Mouse (Mus musculus): ENCODE measurements around the gene Inhbc.

Inhbc gene

GRCm38 (mm10) chr10:127326828-127327227, 43.4 kb downstream of the Inhbc start:
- WGBS = 11% methylated on average over 29 of the region's 29 CpGs

GRCm38 (mm10) chr10:127326017-127326801, 44.0 kb downstream of the Inhbc start:
- WGBS = 5% methylated on average over 54 of the region's 54 CpGs

DNA sequence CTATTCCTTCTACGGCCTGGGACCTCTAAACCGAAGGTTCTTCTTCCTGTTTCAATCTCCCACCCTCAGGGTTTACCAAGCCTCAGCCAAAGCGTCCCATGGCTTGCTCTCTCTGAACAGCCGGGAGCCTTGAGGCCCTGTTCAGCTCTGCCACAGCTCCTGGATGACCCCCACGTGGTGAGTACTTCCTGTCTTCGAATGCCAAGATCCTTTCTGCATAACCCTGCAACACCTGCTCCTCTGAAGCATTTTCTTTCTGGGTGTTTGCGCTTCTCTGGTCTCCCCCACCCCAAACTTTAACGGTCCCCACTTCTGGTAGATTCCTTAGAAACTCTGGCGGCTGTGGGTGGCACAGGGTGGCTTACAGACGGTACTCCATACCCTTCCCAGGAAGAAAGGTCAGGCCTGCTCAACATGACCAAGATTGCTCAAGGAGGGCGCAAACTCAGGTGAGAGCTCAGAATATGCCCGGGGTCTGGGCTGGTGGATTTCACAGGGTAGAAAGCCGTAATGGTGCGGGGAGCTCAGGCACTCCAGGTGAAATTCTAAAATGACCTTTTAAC, 44.7 kb downstream of the Inhbc start:
- 57% methylated on average over 14 of the region's 14 CpGs for WGBS

DNA sequence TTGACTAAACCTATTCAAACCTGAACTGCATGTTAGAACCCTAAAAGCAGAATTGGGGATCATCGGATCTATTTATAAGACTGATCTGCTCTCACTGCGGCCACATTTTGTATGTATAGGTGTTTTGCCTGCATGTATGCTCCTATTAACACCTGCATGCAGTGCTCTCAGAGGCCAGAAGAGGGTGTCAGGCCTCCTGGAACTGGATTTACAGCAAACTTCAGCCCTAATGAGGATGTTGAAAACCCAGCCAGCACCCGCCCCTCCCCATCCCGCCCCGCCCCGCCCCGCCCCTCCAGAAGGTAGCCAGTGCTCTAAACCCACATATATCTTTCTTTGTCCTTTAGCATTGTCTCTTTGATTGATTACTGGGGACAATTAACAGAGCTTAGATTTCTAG, 45.7 kb downstream of the Inhbc start:
- 7% methylated on average over 7 of the region's 7 CpGs for WGBS

GRCm38 (mm10) chr10:127323131-127323855, 46.9 kb downstream of the Inhbc start:
- 81% methylated on average over 17 of the region's 17 CpGs for WGBS

- WGBS = 93% methylated on average over 4 of the region's 4 CpGs
Observed at GRCm38 (mm10) chr10:127322669-127323068, 47.6 kb downstream of the Inhbc start.

GRCm38 (mm10) chr10:127322178-127322577, 48.1 kb downstream of the Inhbc start:
- WGBS = 85% methylated on average over 13 of the region's 13 CpGs

DNA sequence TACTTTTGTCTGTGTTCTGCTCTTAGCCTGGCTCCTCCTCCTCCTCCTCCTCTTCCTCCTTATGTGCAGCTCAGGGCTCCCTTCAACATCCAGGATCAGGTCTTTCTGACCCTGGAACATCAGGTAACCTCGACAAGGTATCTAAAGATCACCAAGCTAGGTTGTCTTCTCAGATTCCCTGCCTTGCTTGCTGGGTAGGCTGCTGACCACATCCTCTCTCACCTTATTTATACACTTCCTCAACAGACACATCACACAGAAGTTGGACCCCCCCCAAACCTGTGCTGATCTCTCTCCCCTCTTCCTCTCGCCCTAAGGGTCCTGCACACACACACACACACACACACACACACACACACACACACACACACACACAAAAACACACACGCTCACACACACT, 48.6 kb downstream of the Inhbc start, which contains the start of gene Arhgap9:
Arhgap9 (plus strand) TSS at position 344 of the 400 bp plus-strand sequence.
- 79% methylated on average over 3 of the region's 3 CpGs for WGBS

- WGBS = 76% methylated on average over 7 of the region's 7 CpGs
Observed at GRCm38 (mm10) chr10:127319969-127320368, 50.3 kb downstream of the Inhbc start.

DNA sequence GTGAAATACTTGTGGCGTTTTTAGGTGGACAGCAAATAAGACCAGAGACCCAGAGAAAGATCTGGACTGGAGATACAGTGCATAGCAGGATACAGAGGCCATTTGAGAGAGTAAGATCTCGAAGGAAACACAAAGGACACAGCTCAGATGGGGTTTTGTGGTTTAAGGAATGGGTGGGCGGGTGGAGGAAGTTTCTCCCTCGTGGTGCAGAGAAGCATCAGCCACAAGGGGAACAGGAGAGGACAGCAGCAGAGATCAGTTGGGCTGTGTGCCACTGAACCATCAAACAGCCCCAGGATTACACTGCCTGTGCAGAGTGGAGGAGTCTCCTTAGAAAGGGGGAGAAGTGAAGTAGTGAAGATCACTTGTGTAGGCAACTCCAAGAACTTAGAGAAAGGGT, 52.2 kb downstream of the Inhbc start:
- WGBS = 42% methylated on average over 4 of the region's 4 CpGs

DNA sequence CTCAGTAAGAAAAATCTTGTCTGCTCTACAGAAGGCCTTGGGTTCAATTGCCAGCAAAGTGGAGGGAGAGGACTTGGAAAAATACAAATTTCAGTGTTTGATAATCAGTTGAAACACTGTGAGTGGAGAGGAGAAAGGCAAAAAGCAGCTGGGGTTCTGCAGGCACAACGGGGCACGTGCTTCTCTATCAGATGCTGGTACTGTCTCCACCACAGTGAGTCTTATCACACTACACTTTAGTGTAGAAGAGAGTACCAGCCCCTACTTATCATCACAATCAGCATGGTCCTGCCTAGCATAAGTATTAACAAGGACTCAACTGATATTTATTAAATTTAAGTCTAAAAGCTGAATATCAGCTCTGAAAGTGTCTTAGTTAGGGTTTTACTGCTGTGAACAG, 53.0 kb downstream of the Inhbc start:
- 89% methylated on average over 2 of the region's 2 CpGs for WGBS

DNA sequence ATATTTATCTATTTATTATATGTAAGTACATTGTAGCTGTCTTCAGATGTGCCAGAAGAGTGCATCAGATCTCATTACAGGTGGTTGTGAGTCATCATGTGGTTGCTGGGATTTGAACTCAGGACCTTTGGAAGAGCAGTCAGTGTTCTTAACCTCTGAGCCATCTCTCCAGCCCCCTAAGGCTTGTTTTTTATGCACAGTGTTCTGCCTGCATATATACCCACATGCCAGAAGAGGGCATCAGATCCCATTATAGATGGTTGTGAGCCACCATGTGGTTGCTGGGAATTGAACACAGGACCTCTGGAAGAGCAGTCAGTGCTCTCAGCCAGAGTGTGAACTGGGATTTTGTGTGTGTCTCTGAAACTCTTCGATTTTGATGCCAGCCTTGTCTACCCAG, 55.3 kb downstream of the Inhbc start:
- 85% methylated on average over 1 of the region's 1 CpGs for WGBS

- WGBS = 94% methylated on average over 5 of the region's 5 CpGs
Observed at GRCm38 (mm10) chr10:127313516-127313915, 56.7 kb downstream of the Inhbc start.

GRCm38 (mm10) chr10:127312858-127313257, 57.4 kb downstream of the Inhbc start:
- WGBS = 79% methylated on average over 4 of the region's 4 CpGs

- under 1% methylated on average over 4 of the region's 4 CpGs for whole genome bisulfite sequencing
Observed at GRCm38 (mm10) chr10:127312356-127312676, 57.9 kb downstream of the Inhbc start.

DNA sequence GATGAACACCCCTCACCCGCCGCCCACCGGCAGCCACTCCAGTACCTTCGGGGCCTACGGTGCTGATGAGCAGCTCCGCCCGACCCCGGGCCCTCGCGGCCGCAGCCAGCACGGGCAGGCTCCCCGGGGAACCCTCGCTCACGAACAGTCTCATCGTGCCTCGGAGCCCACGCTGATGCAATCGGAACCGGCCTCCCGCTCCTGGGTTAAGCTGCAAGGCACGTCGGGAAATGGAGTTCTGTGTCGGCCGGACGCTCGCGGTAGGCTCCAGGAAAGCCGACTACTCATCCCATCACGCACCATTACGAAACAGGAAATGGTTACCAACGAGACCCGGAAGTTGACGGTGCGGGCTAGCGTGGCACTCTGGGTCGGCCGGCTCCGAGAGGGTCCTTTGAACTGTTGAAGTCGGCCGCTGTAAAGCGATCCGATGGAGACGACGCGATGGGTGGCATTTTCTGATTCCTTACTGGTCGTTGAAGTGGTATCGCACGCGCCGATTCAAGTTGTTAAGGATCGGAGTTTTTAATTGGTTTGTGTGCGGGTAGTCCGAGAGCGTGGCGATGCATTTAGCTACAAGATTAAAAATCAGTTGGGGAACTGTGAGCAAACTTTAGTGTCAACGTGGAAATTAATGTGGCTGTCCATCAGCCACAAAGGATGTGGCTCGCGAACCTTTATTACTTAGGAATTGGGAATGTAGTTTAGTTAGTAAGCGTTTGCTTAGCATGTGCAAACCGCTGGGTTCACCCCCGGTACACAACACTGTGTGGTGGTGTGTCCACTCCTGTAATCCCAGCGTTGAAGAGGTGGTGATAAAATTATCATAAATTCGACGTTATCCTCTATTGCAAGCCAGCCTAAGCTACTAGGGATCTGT, 58.5 kb downstream of the Inhbc start, which contains the start of gene Mars:
Mars (minus strand) TSS at position 311 of the 880 bp plus-strand sequence.
- under 1% methylated on average over 65 of the region's 65 CpGs for WGBS

DNA sequence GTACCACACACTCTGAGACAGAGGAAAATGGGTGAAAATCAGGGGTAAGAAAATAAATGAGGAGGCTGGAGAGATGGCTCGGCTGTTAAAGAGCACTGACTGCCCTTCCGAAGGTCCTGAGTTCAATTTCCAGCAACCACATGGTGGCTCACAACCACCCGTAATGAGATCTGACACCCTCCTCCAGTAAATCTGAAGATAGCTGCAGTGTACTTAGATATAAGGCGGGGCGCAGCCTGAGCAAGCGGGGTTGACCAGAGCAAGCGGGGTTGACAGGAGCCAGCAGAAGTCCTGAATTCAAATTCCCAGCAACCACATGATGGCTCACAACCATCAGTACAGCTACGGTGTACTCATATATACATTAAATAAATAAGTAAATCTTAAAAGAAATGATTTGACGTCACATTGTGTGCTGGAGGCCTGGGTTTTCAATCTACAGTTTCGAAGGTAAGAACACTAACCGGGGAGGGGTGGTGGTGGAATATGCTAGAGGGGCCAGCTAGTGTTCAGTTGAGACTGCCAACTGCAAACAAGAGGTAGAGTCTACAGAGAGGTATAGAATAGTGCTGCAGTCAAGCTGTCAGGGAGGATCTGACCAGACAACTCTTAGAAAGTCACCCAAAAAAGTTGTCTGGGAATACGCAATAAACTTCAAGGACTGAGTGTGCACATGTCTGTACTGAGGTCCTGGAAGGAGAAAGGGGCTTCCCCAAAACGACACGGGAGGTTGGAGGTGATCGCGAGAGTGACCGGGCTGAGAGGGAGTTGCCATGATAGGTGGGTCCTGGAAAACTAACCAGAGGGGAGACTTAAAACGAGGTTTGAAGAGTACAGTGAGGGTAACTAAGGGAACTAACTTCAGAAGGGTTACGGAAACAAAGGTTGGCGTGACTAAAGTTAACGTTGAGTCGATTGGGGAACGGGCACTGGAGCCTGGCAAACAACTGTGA, 59.4 kb downstream of the Inhbc start:
- WGBS = 34% methylated on average over 23 of the region's 23 CpGs

DNA sequence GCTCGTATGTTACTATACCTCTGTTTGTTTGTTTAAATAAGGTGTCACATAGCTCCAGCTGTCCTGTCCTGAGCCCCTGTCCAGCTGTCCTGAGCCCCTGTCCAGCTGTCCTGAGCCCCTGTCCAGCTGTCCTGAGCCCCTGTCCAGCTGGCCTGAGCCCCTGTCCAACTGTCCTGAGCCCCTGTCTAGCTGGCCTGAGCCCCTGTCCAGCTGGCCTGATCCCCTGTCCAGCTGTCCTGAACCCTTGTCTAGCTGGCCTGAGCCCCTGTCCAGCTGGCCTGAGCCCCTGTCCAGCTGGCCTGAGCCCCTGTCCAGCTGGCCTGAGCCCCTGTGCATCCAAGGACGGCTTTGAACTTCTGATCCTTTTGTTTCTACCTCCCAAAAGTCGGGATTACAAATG, 61.1 kb downstream of the Inhbc start:
- 74% methylated on average over 3 of the region's 3 CpGs for WGBS

All from cerebral cortex, adult 2 months (tissue).